Mouse (Mus musculus) ES-E14 (cell line): ENCODE data around the gene Kctd18. TPM values are rescaled to one million over a fixed set of nuclear protein-coding genes. Genes with fewer than 3 reads are reported as not detected.
A peak's percentile ranks its signal among the peaks of the same experiment; 100 is the strongest.
"Not testable (repeated sequence)": the region's sequence is repeated elsewhere in the genome, so short reads cannot be mapped to it uniquely, and the experiment has no call there.

Source experiments
- DNase-seq: peaks from one replicate; pipeline ENCODE4 v3.0.0-alpha.2; 2013; ENCODE audit warnings: low read depth, low spot score
- H3K27ac ChIP-seq: 2 replicates; pipeline ENCODE4 v1.5.1; 2012; ENCODE audit warnings: low read depth, mild to moderate bottlenecking, low read length, moderate library complexity, mixed read lengths; ENCODE audit not compliant: poor library complexity, insufficient read depth, severe bottlenecking
- H3K36me3 ChIP-seq: 2 replicates; pipeline ENCODE4 v1.6.1; 2012; ENCODE audit warnings: mild to moderate bottlenecking, low read length, moderate library complexity, mixed read lengths; ENCODE audit not compliant: control insufficient read depth, poor library complexity, insufficient read depth, severe bottlenecking
- H3K4me1 ChIP-seq, 2 experiments: fragments of 150-350 bp in 1 of 2; sonication (generic) in 1 of 2; 2 replicates each; pipeline ENCODE4 v1.6.1; 2012; ENCODE audit warnings: low read length in 2 of 2, mild to moderate bottlenecking in 1 of 2, mixed read lengths in 1 of 2; ENCODE audit not compliant: control insufficient read depth in 2 of 2, insufficient read depth in 2 of 2, poor library complexity in 1 of 2
- H3K4me3 ChIP-seq, 2 experiments: fragments of 150-350 bp in 1 of 2; sonication (generic) in 1 of 2; 2 replicates each; pipeline ENCODE4 v1.5.1; 2012; ENCODE audit warnings: low read length in 2 of 2, low read depth in 1 of 2, mild to moderate bottlenecking in 1 of 2, mixed read lengths in 1 of 2; ENCODE audit not compliant: insufficient read depth in 1 of 2, poor library complexity in 1 of 2, severe bottlenecking in 1 of 2
- H3K9ac ChIP-seq: 2 replicates; pipeline ENCODE4 v1.6.1; 2012; ENCODE audit warnings: low read depth, mild to moderate bottlenecking, low read length, mixed read lengths; ENCODE audit not compliant: poor library complexity, insufficient read depth, severe bottlenecking
- H3K9me3 ChIP-seq: fragments of 150-350 bp; sonication (generic); 2 replicates; pipeline ENCODE4 v1.6.1; 2012; ENCODE audit warnings: low read depth, mild to moderate bottlenecking, low read length; ENCODE audit not compliant: control insufficient read depth, insufficient read depth
- CHD2 ChIP-seq: IDR thresholded peaks from 2 replicates; pipeline ENCODE4 v1.6.1; 2014; ENCODE audit warnings: mild to moderate bottlenecking, low read depth, low read length, inconsistent platforms
- HCFC1 ChIP-seq: IDR thresholded peaks from 2 replicates; pipeline ENCODE4 v1.6.1; 2012; ENCODE audit warnings: low read length, inconsistent platforms, borderline replicate concordance; ENCODE audit not compliant: insufficient read depth
- MAFK ChIP-seq: IDR thresholded peaks from 2 replicates; pipeline ENCODE4 v1.6.1; 2014; ENCODE audit warnings: mild to moderate bottlenecking, low read depth, low read length, inconsistent platforms; ENCODE audit not compliant: insufficient read depth
- ZC3H11A ChIP-seq: IDR thresholded peaks from 2 replicates; pipeline ENCODE4 v1.6.1; 2012; ENCODE audit warnings: low read depth, mild to moderate bottlenecking, inconsistent platforms, low read length, borderline replicate concordance
- ZNF384 ChIP-seq: IDR thresholded peaks from 2 replicates; pipeline ENCODE4 v1.6.1; 2012; ENCODE audit warnings: low read depth, low read length, inconsistent platforms
- in situ Hi-C, 2 experiments: fragments of 600-800 bp; cut with MboI; formaldehyde crosslinking; loops; one replicate each; pipeline ENCODE4 v1.15.1; 2025; ENCODE audit warnings: low sequenced_read_pairs in 2 of 2, inconsistent platforms in 1 of 2; ENCODE audit not compliant: unreplicated experiment in 2 of 2
- total RNA-seq: library from RNA; depleted of rRNA; stranded (reverse); fragments of 300-350 nt; gene quantifications from 2 replicates; pipeline ENCODE4 v1.2.3, GENCODE M21; 2012

Kctd18 gene
- total RNA-seq, 1 experiment: 13.5 TPM

- Histone ChIP-seq H3K36me3 (no peaks in the 10 kb centered on the region), H3K9me3 (no peaks in the 10 kb centered on the region), H3K4me3 (no peak overlapping the region), H3K9ac (no peak overlapping the region), H3K4me1 (no peaks in the 10 kb centered on the region), H3K27ac (no peak overlapping the region)
- no peak for DNase-seq
- TF ChIP-seq ZC3H11A (no peak), MAFK (no peak), ZNF384 (no peak), HCFC1 (no peak), CHD2 (no peak)
- in situ Hi-C loops: no loop called here
These were observed 26.8 kb upstream of the Kctd18 start for GRCm38 (mm10) chr1:58045546-58045945.

- Histone ChIP-seq H3K27ac (no peak overlapping the region), H3K36me3 (no peaks in the 10 kb centered on the region), H3K4me3 (no peak overlapping the region), H3K9me3 (no peaks in the 10 kb centered on the region), H3K9ac (no peak overlapping the region), H3K4me1 (no peaks in the 10 kb centered on the region)
- in situ Hi-C loops: no loop called here
- TF ChIP-seq HCFC1: no peak
- no peak for TF ChIP-seq ZC3H11A
- no peak for TF ChIP-seq ZNF384
- TF ChIP-seq MAFK: no peak
- no peak for DNase-seq
These were observed 26.3 kb upstream of the Kctd18 start for GRCm38 (mm10) chr1:58045076-58045475.

GRCm38 (mm10) chr1:58037306-58037705, 18.6 kb upstream of the Kctd18 start:
- in situ Hi-C loops, H3K9ac ChIP-seq, H3K36me3 ChIP-seq, DNase-seq, H3K27ac ChIP-seq, H3K9me3 ChIP-seq, H3K4me3 ChIP-seq, H3K4me1 ChIP-seq: not testable (repeated sequence)

- no peak overlapping the region for H3K27ac ChIP-seq
- no peak overlapping the region for H3K9ac ChIP-seq
- no peaks in the 10 kb centered on the region for H3K36me3 ChIP-seq
- in situ Hi-C loops: no loop called here
- peaks cover 0 to 17% of the 10 kb centered on the region in 2 experiments; a peak in 2 of 4 replicates for H3K4me1 ChIP-seq
- DNase-seq: peak; percentile 68
- H3K9me3 ChIP-seq: no peaks in the 10 kb centered on the region
- TF ChIP-seq MAFK (no peak), ZC3H11A (peak; percentile 53)
- H3K4me3 ChIP-seq: peak overlapping the region in 1 of 2 experiments; percentile 31; a peak in 1 of 4 replicates
These were observed 12.5 kb upstream of the Kctd18 start for GRCm38 (mm10) chr1:58031160-58031769.

GRCm38 (mm10) chr1:58030156-58030871, 11.6 kb upstream of the Kctd18 start:
- Histone ChIP-seq H3K36me3 (no peaks in the 10 kb centered on the region; the same call in 1 of the 2 replicates), H3K9ac (peak overlapping the region; percentile 36), H3K4me1 (peaks cover 0 to 17% of the 10 kb centered on the region in 2 experiments; a peak in 2 of 4 replicates), H3K9me3 (no peaks in the 10 kb centered on the region), H3K27ac (peak overlapping the region; percentile 32; the same call in 1 of the 2 replicates), H3K4me3 (peak overlapping the region; percentile 33 to 55)
- in situ Hi-C loops: no loop called here
- no peak for DNase-seq
- TF ChIP-seq CHD2 (no peak), ZC3H11A (no peak), HCFC1 (no peak), ZNF384 (no peak), MAFK (no peak)
